Mouse (Mus musculus): Measurements from ENCODE around the gene Apoh. TPM values are rescaled to one million over a fixed set of nuclear protein-coding genes. Genes with fewer than 3 reads are reported as not detected.

Gene Apoh
- polyA plus RNA-seq, 1 experiment, result not detected

GRCm38 (mm10) chr11:108322156-108322555 lies 21.0 kb upstream of the Apoh start:
- WGBS, result 83% methylated on average over 2 of the region's 2 CpGs
- H3K4me3 ChIP-seq (ENCODE audit: insufficient read depth, low read depth, low read length), result no peak overlapping the region
- no peak for TF ChIP-seq POLR2A (IDR thresholded peaks at IDR 0.05; ENCODE audit: insufficient read depth, low read depth, low read length)

GRCm38 (mm10) chr11:108325943-108326342 lies 17.2 kb upstream of the Apoh start:
- Histone ChIP-seq H3K27ac (ENCODE audit: insufficient read depth, low read depth, low read length) (no peak overlapping the region), H3K4me3 (ENCODE audit: insufficient read depth, low read depth, low read length) (no peak overlapping the region), H3K4me1 (ENCODE audit: control insufficient read depth, insufficient read depth, low read length) (peaks cover 23% of the 10 kb centered on the region)
- WGBS, result 65% methylated on average over 8 of the region's 8 CpGs
- TF ChIP-seq CTCF (IDR thresholded peaks at IDR 0.05; ENCODE audit: insufficient read depth, low read depth, low read length) (no peak), POLR2A (IDR thresholded peaks at IDR 0.05; ENCODE audit: insufficient read depth, low read depth, low read length) (no peak)

More at GRCm38 (mm10) chr11:108322156-108322555, 21.0 kb upstream of the Apoh start:
- no peak overlapping the region for H3K27ac ChIP-seq (ENCODE audit: insufficient read depth, low read depth, low read length)
- H3K4me1 ChIP-seq (ENCODE audit: control insufficient read depth, insufficient read depth, low read length), result peaks cover 27% of the 10 kb centered on the region

GRCm38 (mm10) chr11:108330818-108331217 lies 12.3 kb upstream of the Apoh start:
- Histone ChIP-seq H3K4me3 (ENCODE audit: insufficient read depth, low read depth, low read length) (no peak overlapping the region), H3K4me1 (ENCODE audit: control insufficient read depth, insufficient read depth, low read length) (peaks cover 20% of the 10 kb centered on the region), H3K27ac (ENCODE audit: insufficient read depth, low read depth, low read length) (no peak overlapping the region)
- WGBS, result 69% methylated on average over 11 of the region's 11 CpGs
- TF ChIP-seq CTCF (IDR thresholded peaks at IDR 0.05; ENCODE audit: insufficient read depth, low read depth, low read length) (no peak), POLR2A (IDR thresholded peaks at IDR 0.05; ENCODE audit: insufficient read depth, low read depth, low read length) (no peak)

- 40% methylated on average over 5 of the region's 5 CpGs for WGBS
- TF ChIP-seq CTCF (IDR thresholded peaks at IDR 0.05; ENCODE audit: insufficient read depth, low read depth, low read length), result no peak
- no peak for TF ChIP-seq POLR2A (IDR thresholded peaks at IDR 0.05; ENCODE audit: insufficient read depth, low read depth, low read length)
- Histone ChIP-seq H3K27ac (ENCODE audit: insufficient read depth, low read depth, low read length) (no peak overlapping the region), H3K4me1 (ENCODE audit: control insufficient read depth, insufficient read depth, low read length) (peaks cover 18% of the 10 kb centered on the region), H3K4me3 (ENCODE audit: insufficient read depth, low read depth, low read length) (no peak overlapping the region)
Observed at GRCm38 (mm10) chr11:108333006-108333405, 10.1 kb upstream of the Apoh start.

- WGBS, result 55% methylated on average over 8 of the region's 8 CpGs
- no peak for TF ChIP-seq POLR2A (IDR thresholded peaks at IDR 0.05; ENCODE audit: insufficient read depth, low read depth, low read length)
- TF ChIP-seq CTCF (IDR thresholded peaks at IDR 0.05; ENCODE audit: insufficient read depth, low read depth, low read length), result no peak
- Histone ChIP-seq H3K4me1 (ENCODE audit: control insufficient read depth, insufficient read depth, low read length) (peaks cover 18% of the 10 kb centered on the region), H3K27ac (ENCODE audit: insufficient read depth, low read depth, low read length) (no peak overlapping the region), H3K4me3 (ENCODE audit: insufficient read depth, low read depth, low read length) (no peak overlapping the region)
Observed at GRCm38 (mm10) chr11:108333583-108334379, 9.4 kb upstream of the Apoh start.

- H3K27ac ChIP-seq (ENCODE audit: insufficient read depth, low read depth, low read length), result no peak overlapping the region
- TF ChIP-seq POLR2A (IDR thresholded peaks at IDR 0.05; ENCODE audit: insufficient read depth, low read depth, low read length), result no peak
- peaks cover 13% of the 10 kb centered on the region for H3K4me1 ChIP-seq (ENCODE audit: control insufficient read depth, insufficient read depth, low read length)
- no peak overlapping the region for H3K4me3 ChIP-seq (ENCODE audit: insufficient read depth, low read depth, low read length)
- 55% methylated on average over 3 of the region's 3 CpGs for WGBS
Observed at GRCm38 (mm10) chr11:108334658-108335057, 8.5 kb upstream of the Apoh start.

GRCm38 (mm10) chr11:108335536-108335935 lies 7.6 kb upstream of the Apoh start:
- Histone ChIP-seq H3K27ac (ENCODE audit: insufficient read depth, low read depth, low read length) (no peak overlapping the region), H3K4me1 (ENCODE audit: control insufficient read depth, insufficient read depth, low read length) (peaks cover 12% of the 10 kb centered on the region), H3K4me3 (ENCODE audit: insufficient read depth, low read depth, low read length) (no peak overlapping the region)
- 86% methylated on average over 4 of the region's 4 CpGs for WGBS
- TF ChIP-seq POLR2A (IDR thresholded peaks at IDR 0.05; ENCODE audit: insufficient read depth, low read depth, low read length) (no peak), CTCF (IDR thresholded peaks at IDR 0.05; ENCODE audit: insufficient read depth, low read depth, low read length) (no peak)

- Histone ChIP-seq H3K4me1 (ENCODE audit: control insufficient read depth, insufficient read depth, low read length) (peaks cover 8% of the 10 kb centered on the region), H3K4me3 (ENCODE audit: insufficient read depth, low read depth, low read length) (no peak overlapping the region), H3K27ac (ENCODE audit: insufficient read depth, low read depth, low read length) (no peak overlapping the region)
- 27% methylated on average over 5 of the region's 5 CpGs for whole genome bisulfite sequencing
- TF ChIP-seq CTCF (IDR thresholded peaks at IDR 0.05; ENCODE audit: insufficient read depth, low read depth, low read length) (no peak), POLR2A (IDR thresholded peaks at IDR 0.05; ENCODE audit: insufficient read depth, low read depth, low read length) (no peak)
Observed at GRCm38 (mm10) chr11:108336445-108336844, 6.7 kb upstream of the Apoh start.

- no peak for TF ChIP-seq POLR2A (IDR thresholded peaks at IDR 0.05; ENCODE audit: insufficient read depth, low read depth, low read length)
- TF ChIP-seq CTCF (IDR thresholded peaks at IDR 0.05; ENCODE audit: insufficient read depth, low read depth, low read length), result no peak
- WGBS, result 52% methylated on average over 4 of the region's 4 CpGs
- Histone ChIP-seq H3K4me3 (ENCODE audit: insufficient read depth, low read depth, low read length) (no peak overlapping the region), H3K4me1 (ENCODE audit: control insufficient read depth, insufficient read depth, low read length) (peaks cover 2% of the 10 kb centered on the region; the same call in 1 of the 2 replicates), H3K27ac (ENCODE audit: insufficient read depth, low read depth, low read length) (no peak overlapping the region)
Observed at GRCm38 (mm10) chr11:108340293-108340692, 2.9 kb upstream of the Apoh start.
